Mouse (Mus musculus) intestine, embryonic 16.5 days (tissue): ENCODE results near the gene Lgi2. TPM values are rescaled to one million over a fixed set of nuclear protein-coding genes. Genes with fewer than 3 reads are reported as not detected.

Source experiments
- ATAC-seq: fragments of 200-750 bp; cut with Nextera tagmentation; 2 replicates; pipeline ENCODE4 v1.8.0; 2017; ENCODE audit warnings: moderate TSS enrichment, moderate library complexity
- H3K27ac ChIP-seq: fragments of 300-500 bp; sonication (generic); 2 replicates; pipeline ENCODE4 v1.5.1; 2014; ENCODE audit warnings: mild to moderate bottlenecking, low read length
- H3K27me3 ChIP-seq: fragments of 300-500 bp; sonication (generic); replicated peaks from 2 replicates; pipeline ENCODE4 v1.6.1; 2014; ENCODE audit warnings: low read length, control low read depth, mixed read lengths; ENCODE audit not compliant: control insufficient read depth, insufficient read depth
- H3K36me3 ChIP-seq: fragments of 300-500 bp; sonication (generic); 2 replicates; pipeline ENCODE4 v1.6.1; 2014; ENCODE audit warnings: low read length, control low read depth; ENCODE audit not compliant: control insufficient read depth, insufficient read depth
- H3K4me1 ChIP-seq: fragments of 300-500 bp; sonication (generic); 2 replicates; pipeline ENCODE4 v1.6.1; 2014; ENCODE audit warnings: low read length, control low read depth, mixed read lengths; ENCODE audit not compliant: control insufficient read depth, insufficient read depth
- H3K4me2 ChIP-seq: fragments of 300-500 bp; sonication (generic); 2 replicates; pipeline ENCODE4 v1.6.1; 2014; ENCODE audit warnings: low read depth, low read length, control low read depth
- H3K4me3 ChIP-seq: fragments of 300-500 bp; sonication (generic); 2 replicates; pipeline ENCODE4 v1.5.1; 2014; ENCODE audit warnings: mild to moderate bottlenecking, low read length
- H3K9ac ChIP-seq: fragments of 300-500 bp; sonication (generic); 2 replicates; pipeline ENCODE4 v1.6.1; 2014; ENCODE audit warnings: low read depth, low read length
- H3K9me3 ChIP-seq: fragments of 300-500 bp; sonication (generic); 2 replicates; pipeline ENCODE4 v1.6.1; 2016; ENCODE audit warnings: low read length, control low read depth; ENCODE audit not compliant: control insufficient read depth
- WGBS: fragments of 180-500 bp; shearing (Covaris S2); extraction: QIAGEN DNeasy Blood & Tissue Kit; methylation state at CpG from one replicate; pipeline ENCODE4 v1.1.7; 2014; 5-methylcytosine and 5-hydroxymethylcytosine counted together
- polyA plus RNA-seq: library from polyadenylated mRNA; unstranded; fragments of >200 nt; fragmentation: Nextera tagmentation; extraction: Ambion mirVana; gene quantifications from 2 replicates; pipeline ENCODE4 v1.2.1, GENCODE M21; 2015

Lgi2 gene
- polyA plus RNA-seq, 1 experiment from 2014 or later, result 2.9 TPM

DNA sequence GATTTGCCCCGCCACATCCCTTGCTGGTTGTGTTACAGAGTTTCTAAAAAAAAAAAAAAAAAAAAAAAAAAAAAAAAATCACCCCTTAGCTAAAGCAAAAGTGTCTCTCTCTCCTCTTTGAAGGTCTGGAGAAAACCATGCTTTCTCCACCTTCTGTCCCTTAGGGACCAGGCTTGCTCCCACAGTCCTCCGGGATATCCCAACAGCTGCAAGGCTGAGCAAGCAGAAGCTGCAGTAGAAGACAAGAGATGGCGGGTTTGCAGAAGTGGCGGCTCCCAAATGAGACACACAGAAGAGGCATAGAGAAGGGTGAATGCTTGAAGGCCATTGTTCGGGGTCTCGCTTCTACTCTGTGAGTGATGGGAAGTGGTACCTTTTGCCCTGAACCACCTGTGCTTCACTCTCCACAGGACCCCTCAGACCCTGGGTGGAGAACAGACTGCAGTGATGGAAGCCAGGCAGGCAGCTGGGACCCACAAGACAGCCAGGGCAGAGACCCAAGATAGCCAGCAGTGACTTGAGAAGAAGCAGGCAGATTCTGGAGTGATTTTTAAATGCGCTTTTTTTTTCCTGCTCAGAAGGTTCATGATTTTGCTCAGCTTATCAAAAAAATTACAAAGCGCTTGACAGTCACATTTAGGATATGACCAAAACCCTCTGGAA is 39.8 kb downstream of the Lgi2 start:
- no peaks in the 10 kb centered on the region for H3K4me1 ChIP-seq
- no peaks in the 10 kb centered on the region for H3K36me3 ChIP-seq
- H3K27me3 ChIP-seq, result no peaks in the 10 kb centered on the region
- H3K4me3 ChIP-seq, result no peak overlapping the region
- no peaks in the 10 kb centered on the region for H3K9me3 ChIP-seq
- 81% methylated on average over 8 of the region's 8 CpGs for WGBS
- H3K9ac ChIP-seq, result no peak overlapping the region
- no peak for ATAC-seq
- H3K27ac ChIP-seq, result no peak overlapping the region
- no peak overlapping the region for H3K4me2 ChIP-seq

- peaks cover 6% of the 10 kb centered on the region; the same call in 1 of the 2 replicates for H3K9me3 ChIP-seq
- ATAC-seq, result 0 out of 2 replicates have a peak, but pooled peaks have one; percentile 38
- H3K27me3 ChIP-seq, result no peaks in the 10 kb centered on the region
- H3K9ac ChIP-seq, result no peak overlapping the region
- no peaks in the 10 kb centered on the region for H3K4me1 ChIP-seq
- H3K4me2 ChIP-seq, result no peak overlapping the region
- H3K27ac ChIP-seq, result no peak overlapping the region
- no peak overlapping the region for H3K4me3 ChIP-seq
- no peaks in the 10 kb centered on the region for H3K36me3 ChIP-seq
- WGBS, result 50% methylated on average over 3 of the region's 3 CpGs
Measured at GRCm38 (mm10) chr5:52524207-52524606, 42.1 kb downstream of the Lgi2 start.

DNA sequence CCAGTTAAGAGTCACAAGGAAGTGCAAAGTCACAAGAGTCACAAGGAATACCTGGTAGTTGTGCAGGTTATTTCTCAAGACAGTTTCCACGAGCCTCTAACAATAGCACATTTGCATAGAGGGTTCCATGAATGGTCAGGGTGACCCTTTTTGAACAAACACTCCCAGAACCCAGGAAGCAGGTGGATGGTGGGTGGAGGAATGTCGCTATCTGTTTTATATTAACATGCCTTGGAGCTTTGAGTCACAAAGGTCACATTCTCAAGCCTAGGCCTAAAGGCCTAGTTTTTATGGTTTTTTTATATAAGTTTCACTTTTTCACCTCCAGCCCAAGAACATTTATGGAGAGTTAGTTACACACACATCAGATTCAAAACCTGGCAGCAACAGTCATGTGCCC is 46.3 kb downstream of the Lgi2 start:
- H3K4me2 ChIP-seq, result no peak overlapping the region
- H3K27ac ChIP-seq, result no peak overlapping the region
- H3K36me3 ChIP-seq, result no peaks in the 10 kb centered on the region
- peaks cover 5% of the 10 kb centered on the region; the same call in 1 of the 2 replicates for H3K4me1 ChIP-seq
- peaks cover 9% of the 10 kb centered on the region; the same call in 1 of the 2 replicates for H3K9me3 ChIP-seq
- H3K27me3 ChIP-seq, result no peaks in the 10 kb centered on the region; the same call in 1 of the 2 replicates
- WGBS, result 82% methylated on average over 2 of the region's 2 CpGs
- no peak overlapping the region for H3K9ac ChIP-seq
- no peak for ATAC-seq
- H3K4me3 ChIP-seq, result no peak overlapping the region

DNA sequence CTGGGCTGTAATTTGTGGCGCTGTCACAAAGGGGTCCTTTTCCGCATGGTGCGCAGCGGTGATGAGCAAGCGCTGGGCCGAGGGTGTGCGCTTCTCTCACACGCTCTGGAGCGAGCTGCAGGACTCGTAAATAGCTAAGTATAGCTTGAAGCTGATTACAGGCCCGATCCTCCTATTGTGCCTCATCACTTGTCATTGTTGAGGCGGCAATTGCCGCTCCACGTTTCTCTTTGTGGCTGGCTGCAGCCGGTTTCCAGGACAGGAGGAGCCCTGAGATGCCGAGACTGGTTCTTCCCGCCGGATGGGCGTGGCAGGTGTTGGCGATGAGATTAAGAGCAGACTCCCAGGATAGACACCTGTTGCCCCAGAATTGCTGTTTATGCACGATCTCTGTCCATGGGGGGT is 50.2 kb downstream of the Lgi2 start:
- H3K4me2 ChIP-seq, result peak overlapping the region; percentile 55
- no peaks in the 10 kb centered on the region for H3K36me3 ChIP-seq
- peaks cover 5% of the 10 kb centered on the region; the same call in 1 of the 2 replicates for H3K4me1 ChIP-seq
- 23% methylated on average over 21 of the region's 21 CpGs for whole genome bisulfite sequencing
- ATAC-seq, result peak; percentile 31; the same call in 1 of the 2 replicates
- 0 out of 2 replicates have a peak overlapping the region, but pooled peaks have one; percentile 29 for H3K9ac ChIP-seq
- H3K4me3 ChIP-seq, result peak overlapping the region; percentile 38
- no peaks in the 10 kb centered on the region; the same call in 1 of the 2 replicates for H3K27me3 ChIP-seq
- H3K9me3 ChIP-seq, result peaks cover 9% of the 10 kb centered on the region; the same call in 1 of the 2 replicates
- no peak overlapping the region for H3K27ac ChIP-seq

- Histone ChIP-seq H3K4me1 (peaks cover 5% of the 10 kb centered on the region; the same call in 1 of the 2 replicates), H3K9me3 (peaks cover 5% of the 10 kb centered on the region; the same call in 1 of the 2 replicates), H3K36me3 (no peaks in the 10 kb centered on the region), H3K27me3 (no peaks in the 10 kb centered on the region; the same call in 1 of the 2 replicates), H3K27ac (no peak overlapping the region), H3K4me3 (peak overlapping the region; percentile 38), H3K9ac (no peak overlapping the region), H3K4me2 (peak overlapping the region; percentile 55)
- no peak for ATAC-seq
- WGBS, result 32% methylated on average over 22 of the region's 22 CpGs
Measured at GRCm38 (mm10) chr5:52515246-52516021, 50.8 kb downstream of the Lgi2 start.

DNA sequence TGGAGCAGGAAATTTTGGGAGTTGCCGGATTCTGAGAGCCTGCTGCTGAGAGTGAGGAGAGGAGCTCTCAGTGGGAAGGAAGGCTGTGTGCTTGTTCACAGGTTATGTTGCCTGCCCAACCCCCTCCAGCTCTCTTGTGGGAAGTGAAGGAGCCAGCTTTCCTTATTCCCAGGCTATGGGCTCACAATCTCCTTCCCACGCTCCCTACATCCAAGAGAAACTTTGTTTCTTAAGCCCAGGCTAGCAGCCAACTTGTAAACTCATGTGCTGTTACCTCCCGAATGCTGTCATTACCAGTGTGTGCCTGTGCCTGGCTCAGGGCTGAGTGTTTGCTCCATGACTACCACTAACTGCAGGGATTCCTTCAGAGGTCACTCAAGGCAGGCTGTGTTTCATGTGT is 55.2 kb downstream of the Lgi2 start:
- Histone ChIP-seq H3K36me3 (no peaks in the 10 kb centered on the region), H3K27me3 (no peaks in the 10 kb centered on the region; the same call in 1 of the 2 replicates), H3K4me2 (no peak overlapping the region), H3K9ac (no peak overlapping the region), H3K27ac (no peak overlapping the region), H3K9me3 (no peaks in the 10 kb centered on the region), H3K4me3 (no peak overlapping the region), H3K4me1 (peaks cover 3% of the 10 kb centered on the region; the same call in 1 of the 2 replicates)
- ATAC-seq, result no peak
- 61% methylated on average over 3 of the region's 3 CpGs for WGBS

- ATAC-seq, result no peak
- no peaks in the 10 kb centered on the region for H3K36me3 ChIP-seq
- H3K9ac ChIP-seq, result no peak overlapping the region
- no peak overlapping the region for H3K4me2 ChIP-seq
- H3K4me1 ChIP-seq, result no peaks in the 10 kb centered on the region
- H3K4me3 ChIP-seq, result no peak overlapping the region
- H3K9me3 ChIP-seq, result no peaks in the 10 kb centered on the region
- 78% methylated on average over 6 of the region's 6 CpGs for WGBS
- H3K27me3 ChIP-seq, result no peaks in the 10 kb centered on the region
- H3K27ac ChIP-seq, result no peak overlapping the region
Measured at GRCm38 (mm10) chr5:52509416-52509815, 56.8 kb downstream of the Lgi2 start.

GRCm38 (mm10) chr5:52504666-52505065 is 61.6 kb downstream of the Lgi2 start:
- WGBS, result 84% methylated on average over 13 of the region's 13 CpGs
- no peak overlapping the region for H3K27ac ChIP-seq
- H3K36me3 ChIP-seq, result no peaks in the 10 kb centered on the region
- H3K4me2 ChIP-seq, result no peak overlapping the region
- no peaks in the 10 kb centered on the region for H3K4me1 ChIP-seq
- H3K9me3 ChIP-seq, result no peaks in the 10 kb centered on the region
- no peaks in the 10 kb centered on the region for H3K27me3 ChIP-seq
- H3K9ac ChIP-seq, result no peak overlapping the region
- no peak for ATAC-seq
- no peak overlapping the region for H3K4me3 ChIP-seq

DNA sequence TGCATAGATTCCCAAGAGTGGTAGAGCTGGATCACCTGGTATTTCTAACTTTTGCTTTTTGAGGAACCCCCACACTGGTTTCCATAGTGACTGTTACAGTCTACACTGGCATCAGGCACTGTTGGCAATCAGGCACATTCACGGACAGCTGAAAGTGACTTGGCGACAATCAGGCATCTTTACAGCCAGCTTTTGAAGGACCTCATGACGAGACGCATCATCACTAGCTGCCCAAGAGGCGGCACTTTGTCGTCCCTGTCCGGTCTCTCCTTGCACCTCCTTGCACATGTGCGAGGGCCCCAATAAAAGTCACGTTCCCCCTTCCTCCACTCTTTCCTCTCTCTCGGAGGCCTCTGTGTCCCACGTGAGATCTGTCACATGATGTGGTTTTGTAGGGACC is 62.1 kb downstream of the Lgi2 start:
- Histone ChIP-seq H3K36me3 (no peaks in the 10 kb centered on the region), H3K4me3 (no peak overlapping the region), H3K4me2 (no peak overlapping the region), H3K4me1 (no peaks in the 10 kb centered on the region), H3K27me3 (no peaks in the 10 kb centered on the region), H3K27ac (no peak overlapping the region), H3K9me3 (no peaks in the 10 kb centered on the region), H3K9ac (no peak overlapping the region)
- ATAC-seq, result no peak
- 90% methylated on average over 11 of the region's 11 CpGs for WGBS
